Mouse (Mus musculus): ENCODE results near the gene Cul5. TPM values are rescaled to one million over a fixed set of nuclear protein-coding genes. Genes with fewer than 3 reads are reported as not detected.

The Cul5 gene
- 10 to 100 TPM; 60.7 to 62.9 TPM for total RNA-seq (2021)
- long read RNA-seq, transcript Cul5-201 (19 exons, 3,585 nt) = major isoform, 52 of 66 reads
- long read RNA-seq, partial matches to known transcripts = 10 of 66 reads
- long read RNA-seq, other reads (novel, unspliced or antisense) = 4 of 66 reads

DNA sequence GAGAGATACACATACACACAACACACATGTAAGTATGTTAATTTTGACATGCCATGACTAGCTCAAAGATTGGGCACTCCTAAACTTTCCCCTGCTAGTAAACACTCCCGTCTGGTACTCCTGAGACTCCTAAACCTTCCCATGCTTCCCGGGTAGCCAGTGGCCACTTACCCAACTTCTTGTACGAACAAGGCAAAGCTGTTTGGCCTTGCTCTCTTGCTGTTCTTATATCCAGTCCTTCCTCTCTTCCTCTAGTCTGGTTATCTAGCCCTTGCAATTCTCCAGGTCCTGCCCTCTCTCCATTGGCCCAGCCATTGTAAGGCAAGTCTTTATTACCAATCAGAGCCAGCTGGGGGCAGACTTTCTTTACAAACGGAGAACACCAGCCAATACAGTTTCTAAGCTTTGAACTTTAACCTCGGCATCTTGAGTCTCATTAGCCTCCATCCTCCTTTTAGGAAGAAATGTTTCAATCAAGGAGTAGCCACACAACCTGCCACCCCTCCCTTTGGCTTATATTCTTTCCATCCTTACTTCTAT, at the start of gene Cul5:
Gene Cul5 (minus strand): TSS at position 335 of the 540 bp plus-strand sequence.
- peak in 1 of 2 experiments; percentile 42 for DNase-seq (ENCODE audit: low spot score in 2 of 2)

DNA sequence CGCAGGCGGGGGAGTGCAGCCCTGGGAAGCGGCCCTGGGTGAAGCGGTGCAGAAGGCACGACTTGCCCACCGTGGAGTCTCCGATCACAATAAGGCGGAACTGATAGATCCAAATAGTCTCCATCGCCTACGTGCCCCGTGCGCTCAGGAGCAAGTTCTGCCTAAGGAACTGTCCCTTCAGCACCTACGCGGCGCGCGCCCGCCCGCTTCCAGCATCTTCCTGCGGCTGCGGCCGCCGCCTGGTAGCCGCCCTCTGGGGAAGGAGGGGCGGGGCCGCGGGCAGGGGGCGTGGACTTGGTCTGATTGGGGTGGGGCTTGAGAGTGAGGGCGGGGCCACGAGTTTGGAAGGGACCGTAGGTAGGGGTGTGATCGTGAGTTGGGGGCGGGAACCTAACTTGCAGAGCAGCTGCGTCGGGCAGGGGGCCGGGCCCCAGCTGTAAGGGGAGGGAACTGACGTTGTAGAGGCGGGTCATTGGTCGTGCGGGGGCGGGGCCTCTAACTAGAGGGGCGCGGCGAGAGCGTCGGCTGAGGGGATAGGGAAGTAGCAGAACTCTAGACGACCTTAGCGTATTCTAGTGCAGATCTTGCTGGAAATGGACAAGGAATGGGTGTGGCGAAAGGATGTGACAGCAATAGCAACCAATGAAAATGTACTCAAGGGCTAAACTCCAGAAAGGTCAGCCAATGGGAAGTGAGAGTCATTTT, 36.3 kb upstream of the Cul5 start, which contains the start of gene Rab39:
Gene Rab39 (minus strand): TSS at position 241 of the 705 bp plus-strand sequence.
- peak; percentile 70 to 78 for DNase-seq (ENCODE audit: low spot score in 2 of 2)

DNA sequence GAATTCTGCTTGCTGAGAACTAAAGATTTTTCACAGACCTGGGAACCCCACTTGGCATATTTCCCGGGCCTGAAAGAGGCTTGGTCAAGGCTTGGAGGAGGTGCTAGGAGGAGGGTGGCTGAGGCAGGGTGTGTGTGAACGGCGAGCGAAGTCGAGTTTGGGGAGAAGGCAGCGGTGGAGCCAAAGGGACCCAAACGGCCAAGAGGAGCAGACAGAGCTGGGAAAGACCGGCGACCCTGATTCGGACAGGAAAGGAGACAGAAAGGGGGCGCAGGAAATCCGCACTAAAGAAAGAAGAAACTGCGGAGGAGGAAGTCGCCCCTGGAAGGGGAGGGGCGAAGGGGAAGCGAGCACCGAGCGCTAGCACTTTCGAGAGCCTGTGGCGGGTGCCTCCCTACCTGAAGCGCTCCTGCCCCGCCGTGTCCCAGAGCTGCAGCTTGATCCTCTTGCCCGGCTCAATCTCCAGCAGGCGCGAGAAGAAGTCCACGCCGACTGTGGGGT, 35.7 kb upstream of the Cul5 start:
- peak; percentile 4 to 11 for DNase-seq (ENCODE audit: low spot score in 2 of 2)

DNA sequence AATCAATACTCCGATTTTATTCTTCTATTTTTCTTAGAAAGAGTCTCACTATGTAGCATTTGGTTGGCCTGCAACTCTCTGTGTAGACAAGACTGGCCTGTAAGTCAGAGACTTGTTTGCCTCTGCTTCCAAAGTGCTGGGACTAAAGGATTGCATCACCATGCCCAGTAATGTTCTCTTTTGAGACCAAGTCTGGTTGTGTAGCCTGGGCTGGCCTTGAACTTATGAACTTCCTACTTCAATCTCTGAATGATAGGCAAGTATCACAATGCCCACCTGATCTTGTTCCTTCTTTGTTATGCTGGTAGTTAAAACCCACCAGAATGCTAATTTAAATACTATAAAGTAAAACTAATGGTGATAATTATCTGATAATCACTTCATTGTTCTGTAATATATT, 33.2 kb upstream of the Cul5 start:
- DNase-seq (ENCODE audit: low spot score in 2 of 2) = no peak

DNA sequence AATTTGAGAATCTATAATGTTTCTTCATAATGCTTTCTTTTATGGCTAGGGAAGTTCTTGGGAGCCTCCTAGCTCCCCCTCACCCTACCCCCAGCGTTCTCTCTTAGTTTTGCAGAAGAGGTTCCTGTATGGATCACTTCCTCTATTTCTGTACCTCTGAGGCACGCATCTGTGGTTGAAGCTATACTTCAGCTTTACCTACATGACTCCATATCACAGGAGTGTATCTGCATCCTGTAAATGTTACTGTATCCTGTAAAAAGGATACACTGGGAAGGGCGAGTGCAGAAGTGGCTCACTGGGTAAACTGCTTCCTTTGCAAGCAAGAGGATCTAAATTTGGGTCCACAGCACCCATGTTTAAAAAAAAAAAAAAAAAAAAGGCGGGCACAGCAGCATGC, 30.7 kb upstream of the Cul5 start:
- DNase-seq (ENCODE audit: low spot score in 2 of 2) = no peak

DNA sequence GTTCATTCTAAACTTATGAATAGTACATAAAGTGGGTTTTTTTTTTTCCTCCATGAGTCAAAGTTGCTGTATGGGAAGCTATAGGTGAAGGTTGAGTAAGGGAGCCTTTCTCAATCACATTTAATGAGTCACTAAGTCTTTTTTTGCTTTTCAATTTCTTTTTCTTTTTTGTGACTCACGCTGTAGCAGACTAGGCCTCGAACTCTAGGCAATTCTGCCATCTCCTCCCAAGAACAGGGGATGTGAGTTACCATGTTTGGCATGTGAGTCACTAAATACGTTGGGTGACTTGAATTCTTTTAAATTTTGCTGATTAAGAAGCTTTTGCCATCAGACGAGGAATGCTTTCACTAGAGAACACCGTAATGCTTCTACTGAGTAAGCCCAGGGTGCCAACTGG, 26.0 kb upstream of the Cul5 start:
- no peak for DNase-seq (ENCODE audit: low spot score in 2 of 2)

DNA sequence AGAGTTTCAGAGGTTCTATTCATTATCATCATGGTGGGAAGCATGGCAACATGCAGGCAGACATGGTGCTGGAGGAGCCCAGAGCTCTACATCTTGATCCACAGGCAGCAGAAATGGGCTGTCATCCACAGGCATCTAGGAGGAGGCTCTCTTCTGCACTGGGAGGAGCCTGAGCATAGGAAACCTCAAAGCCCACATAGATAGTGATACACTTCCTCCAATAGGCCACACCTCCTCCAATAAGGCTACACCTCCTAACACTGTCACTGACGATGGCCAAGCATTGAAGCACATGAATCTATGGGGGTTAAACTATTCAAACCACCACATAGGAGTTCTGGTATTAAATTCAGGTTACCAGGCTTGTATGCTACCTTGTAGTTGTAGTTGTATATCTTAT, 23.9 kb upstream of the Cul5 start:
- no peak for DNase-seq (ENCODE audit: low spot score in 2 of 2)

DNA sequence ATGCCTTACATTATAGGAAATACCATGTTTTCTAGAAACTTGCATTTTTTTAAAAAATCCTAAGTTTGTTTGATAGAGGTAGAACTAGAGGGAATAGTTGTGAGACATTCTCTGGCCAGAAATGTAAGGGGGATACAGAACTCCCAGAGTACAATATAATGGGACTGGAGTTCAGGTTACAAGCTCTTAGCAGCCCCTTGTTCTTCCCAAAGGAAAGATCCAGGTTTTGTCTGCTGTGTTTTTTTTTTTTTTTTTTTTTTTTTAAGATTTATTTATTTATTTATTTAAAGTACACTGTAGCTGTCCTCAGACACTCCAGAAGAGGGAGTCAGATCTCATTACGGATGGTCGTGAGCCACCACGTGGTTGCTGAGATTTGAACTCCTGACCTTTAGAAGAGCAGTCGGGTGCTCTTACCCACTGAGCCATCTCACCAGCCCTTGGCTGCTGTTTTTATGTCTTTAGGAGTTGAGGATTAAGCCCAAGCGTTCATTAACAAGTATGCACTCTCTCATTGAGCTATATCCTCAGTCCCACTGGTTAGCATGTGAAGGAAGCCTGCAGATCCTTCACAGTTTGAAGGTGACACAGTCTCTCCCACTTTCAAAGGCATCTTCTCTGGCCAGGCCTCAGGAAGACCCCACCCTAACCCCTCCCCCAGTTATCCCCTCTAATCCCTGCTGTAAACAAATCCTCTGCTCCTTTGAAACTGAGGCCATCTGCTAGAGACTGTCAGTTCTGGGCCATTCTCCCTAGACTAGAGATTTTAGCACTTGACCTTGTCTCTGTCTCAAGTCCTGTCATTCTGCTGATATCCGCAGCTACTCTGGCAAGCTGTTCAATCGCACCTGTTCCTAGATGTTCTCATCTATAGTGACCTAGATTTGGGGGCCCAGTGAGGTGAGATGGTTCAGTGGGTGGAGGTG, 22.2 kb upstream of the Cul5 start:
- DNase-seq (ENCODE audit: low spot score in 2 of 2) = no peak

DNA sequence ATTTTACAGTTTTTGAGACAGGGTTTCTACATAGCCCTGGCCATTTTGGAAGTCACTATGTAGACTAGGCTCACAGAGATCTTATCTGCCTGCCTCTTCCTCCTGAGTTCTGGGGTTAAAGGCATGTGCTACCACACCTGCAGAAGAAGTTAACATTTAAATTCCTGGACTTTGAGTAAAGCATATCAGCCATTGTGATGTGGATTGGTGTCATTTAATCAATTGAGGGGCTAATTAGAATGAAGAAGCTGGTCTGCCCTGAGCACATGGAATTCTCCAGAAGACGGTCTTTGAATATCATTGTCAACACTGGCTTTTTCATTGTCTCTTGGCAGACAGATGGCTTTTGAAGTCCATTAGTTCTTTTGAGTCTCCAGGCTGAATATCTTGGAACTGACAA, 11.0 kb upstream of the Cul5 start:
- no peak for DNase-seq (ENCODE audit: low spot score in 2 of 2)

DNA sequence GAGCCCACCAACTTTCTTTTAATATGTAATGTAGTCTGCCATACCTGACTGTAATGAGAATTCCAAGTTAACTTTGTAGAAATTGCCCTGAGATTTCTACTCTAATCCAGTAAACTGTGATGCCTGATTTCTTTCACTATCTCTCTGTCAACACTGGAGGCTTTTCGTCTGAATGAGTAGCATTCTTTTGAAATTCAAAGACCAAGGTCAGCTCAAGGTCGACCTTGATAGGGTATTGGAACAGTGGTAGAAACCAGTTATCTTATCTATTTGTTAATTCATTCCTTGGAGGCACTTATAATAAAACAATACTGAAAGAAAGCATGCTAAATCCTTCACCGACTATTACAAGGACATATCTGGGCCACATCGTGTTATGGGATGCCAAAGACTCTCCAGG, 7.1 kb upstream of the Cul5 start:
- DNase-seq (ENCODE audit: low spot score in 2 of 2) = no peak

DNA sequence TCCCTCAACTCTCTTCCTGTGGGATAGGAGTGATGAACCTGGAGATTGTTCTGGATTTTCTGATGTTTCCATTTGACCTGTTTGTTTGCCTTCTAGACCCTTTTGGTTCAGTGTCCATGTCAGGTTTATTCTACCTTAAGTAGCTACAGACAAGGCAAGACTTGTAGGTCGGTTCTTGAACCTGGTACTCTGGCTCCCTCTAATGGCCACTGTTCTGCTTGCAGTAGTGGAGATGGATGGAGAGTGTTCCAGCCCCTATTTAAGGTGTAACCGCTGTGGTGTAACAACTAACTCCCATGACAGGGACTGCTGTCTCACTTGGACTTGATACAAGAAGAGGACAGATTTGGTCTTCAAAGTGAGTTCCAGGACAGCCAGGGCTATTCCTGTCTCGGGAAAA, 3.8 kb upstream of the Cul5 start:
- peak; percentile 56 to 85 for DNase-seq (ENCODE audit: low spot score in 2 of 2)

DNA sequence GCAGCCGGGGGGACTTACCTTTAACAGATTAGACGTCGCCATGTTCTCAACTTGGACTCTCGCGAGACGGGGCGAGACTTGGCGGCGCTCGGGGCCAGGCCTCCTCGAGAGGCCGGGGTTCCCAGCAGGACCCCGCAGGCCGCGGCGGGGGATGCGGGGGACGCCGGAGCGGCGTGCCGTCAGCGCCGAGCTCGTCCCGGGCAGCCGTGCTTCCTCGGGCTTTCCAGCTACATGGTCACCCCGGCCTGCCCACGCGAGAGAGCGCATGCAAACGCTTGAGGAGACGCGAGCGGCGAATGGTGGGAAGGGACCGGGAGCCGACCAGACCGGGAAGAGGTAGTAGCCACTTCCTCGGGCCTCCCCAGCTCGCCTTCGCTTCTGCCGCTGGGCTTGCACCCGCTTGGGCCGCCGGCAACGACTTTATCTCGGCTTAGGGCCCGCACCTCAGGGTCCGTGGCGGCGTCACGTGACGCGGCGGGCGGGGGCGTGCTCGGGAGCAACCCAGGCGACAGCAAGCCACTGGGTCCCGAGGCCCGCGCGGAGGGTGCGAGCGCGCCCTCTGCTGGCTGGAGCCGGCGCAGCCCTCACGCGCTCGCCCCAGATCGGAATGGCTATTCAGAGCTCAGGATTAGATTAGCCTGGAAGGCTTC, 2.7 kb downstream of the Cul5 start:
- DNase-seq (ENCODE audit: low spot score in 2 of 2) = peak; percentile 85 to 95

DNA sequence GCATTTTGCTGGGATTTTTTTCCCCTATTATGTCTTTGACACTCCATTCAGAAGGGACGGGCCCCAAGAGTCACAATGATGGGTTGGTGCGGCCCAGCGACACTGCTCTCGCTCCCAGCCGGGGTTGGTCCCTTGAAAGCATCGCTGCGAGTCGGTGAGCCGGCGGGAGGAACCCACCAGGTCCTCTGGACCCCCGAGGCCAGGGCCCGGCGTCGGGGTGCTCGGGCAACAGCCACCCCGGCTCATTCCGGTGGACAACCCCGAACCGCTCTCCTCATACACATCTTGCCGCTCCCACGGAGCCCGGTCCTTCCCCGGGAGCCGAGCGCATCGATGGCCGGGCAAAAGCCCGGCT, 3.2 kb downstream of the Cul5 start:
- peak in 1 of 2 experiments; percentile 41 for DNase-seq (ENCODE audit: low spot score in 2 of 2)

DNA sequence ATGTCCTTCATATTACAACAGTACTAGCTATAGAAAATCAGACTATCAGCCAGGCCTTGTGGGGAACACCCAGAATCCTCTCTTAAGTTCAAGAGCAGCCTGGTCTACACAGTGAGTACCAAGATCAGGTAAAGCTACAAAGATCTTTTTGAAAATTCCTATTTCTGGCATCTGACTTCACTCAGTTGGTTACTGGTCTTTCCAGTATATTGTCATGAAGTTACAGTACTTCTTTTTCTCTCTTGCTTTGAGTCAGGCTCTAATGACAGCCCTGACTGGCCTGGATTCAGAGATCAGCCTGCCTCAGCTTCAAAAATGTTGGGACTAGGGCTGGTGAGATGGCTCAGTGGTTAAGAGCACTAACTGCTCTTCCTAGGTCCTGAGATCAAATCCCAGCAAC, 4.4 kb downstream of the Cul5 start:
- DNase-seq (ENCODE audit: low spot score in 2 of 2) = no peak

DNA sequence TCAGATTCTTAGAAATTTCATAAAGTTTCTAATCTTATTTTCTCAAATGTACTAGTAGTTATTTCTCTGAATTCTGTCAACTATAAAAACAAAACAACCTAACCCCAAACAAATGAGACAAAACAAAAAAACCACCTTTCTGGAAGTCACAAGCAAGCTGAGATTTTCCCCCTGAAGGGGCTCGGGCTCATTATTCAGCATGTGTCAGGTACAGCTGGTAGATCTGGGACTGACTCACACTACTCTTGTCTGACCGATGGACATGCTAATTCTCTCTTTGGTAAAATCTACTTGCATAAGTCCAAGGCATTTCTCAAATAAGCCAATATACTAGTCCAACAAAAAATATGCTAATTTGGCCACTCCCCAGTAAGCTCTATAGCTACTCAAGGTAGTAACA, 5.0 kb downstream of the Cul5 start:
- no peak for DNase-seq (ENCODE audit: low spot score in 2 of 2)

DNA sequence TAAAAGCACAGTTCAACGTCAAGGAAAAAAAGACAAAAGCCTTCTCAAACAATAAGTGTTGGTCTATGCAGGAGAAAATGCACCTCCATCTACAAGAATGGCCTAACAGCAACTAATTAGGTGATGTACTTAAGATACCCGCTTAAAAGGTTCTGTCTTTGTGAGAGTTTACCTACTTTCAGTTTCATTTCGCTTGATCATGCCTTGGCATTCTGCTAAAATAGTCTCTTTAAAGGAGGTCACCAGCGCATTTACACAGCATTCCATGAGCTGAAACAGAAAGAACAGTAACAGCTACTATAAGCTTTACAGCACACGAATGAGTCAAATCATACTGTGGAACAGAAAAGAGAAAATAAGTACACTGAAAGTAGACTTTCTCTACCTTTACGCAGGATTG, 35.0 kb downstream of the Cul5 start:
- no peak for DNase-seq (ENCODE audit: low spot score in 2 of 2)

DNA sequence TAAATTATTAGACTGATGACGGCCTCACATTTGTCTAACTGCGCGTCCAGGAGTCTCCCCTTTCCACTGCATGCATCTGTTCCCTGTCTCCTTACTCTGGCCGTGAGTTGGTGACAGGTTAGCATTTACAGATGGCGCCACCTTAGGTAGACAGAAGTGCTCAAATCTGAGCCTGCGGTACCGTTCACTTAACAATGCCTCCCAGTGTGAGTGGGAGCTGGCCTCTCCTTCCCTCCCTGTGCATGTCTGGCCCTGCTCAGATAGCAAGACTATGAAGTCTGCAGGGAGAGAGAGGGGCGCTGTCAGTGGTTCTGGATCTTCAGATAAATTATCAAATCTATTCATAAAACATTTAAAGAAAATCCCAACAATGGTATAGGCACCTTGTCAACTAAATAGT, 54.6 kb downstream of the Cul5 start:
- DNase-seq (ENCODE audit: low spot score in 2 of 2) = no peak

DNA sequence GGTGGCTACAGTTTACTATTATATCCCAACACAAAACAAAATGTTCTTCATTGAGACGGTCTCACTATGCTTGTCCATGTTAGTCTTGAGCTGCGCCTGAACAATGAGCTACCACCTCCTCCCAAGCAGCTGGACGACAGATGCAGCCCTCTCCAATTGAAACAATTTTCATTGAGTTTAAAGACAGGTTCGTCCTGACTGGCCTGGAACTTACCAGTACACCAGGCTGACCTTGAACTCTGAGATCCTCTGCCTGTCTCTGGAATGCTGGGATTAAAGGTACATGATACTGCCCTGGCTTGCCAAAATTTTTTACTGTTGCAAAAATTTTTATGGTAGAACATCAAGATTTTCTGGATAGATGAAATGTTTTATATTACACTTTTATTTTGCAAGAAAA, 55.5 kb downstream of the Cul5 start:
- no peak for DNase-seq (ENCODE audit: low spot score in 2 of 2)

DNA sequence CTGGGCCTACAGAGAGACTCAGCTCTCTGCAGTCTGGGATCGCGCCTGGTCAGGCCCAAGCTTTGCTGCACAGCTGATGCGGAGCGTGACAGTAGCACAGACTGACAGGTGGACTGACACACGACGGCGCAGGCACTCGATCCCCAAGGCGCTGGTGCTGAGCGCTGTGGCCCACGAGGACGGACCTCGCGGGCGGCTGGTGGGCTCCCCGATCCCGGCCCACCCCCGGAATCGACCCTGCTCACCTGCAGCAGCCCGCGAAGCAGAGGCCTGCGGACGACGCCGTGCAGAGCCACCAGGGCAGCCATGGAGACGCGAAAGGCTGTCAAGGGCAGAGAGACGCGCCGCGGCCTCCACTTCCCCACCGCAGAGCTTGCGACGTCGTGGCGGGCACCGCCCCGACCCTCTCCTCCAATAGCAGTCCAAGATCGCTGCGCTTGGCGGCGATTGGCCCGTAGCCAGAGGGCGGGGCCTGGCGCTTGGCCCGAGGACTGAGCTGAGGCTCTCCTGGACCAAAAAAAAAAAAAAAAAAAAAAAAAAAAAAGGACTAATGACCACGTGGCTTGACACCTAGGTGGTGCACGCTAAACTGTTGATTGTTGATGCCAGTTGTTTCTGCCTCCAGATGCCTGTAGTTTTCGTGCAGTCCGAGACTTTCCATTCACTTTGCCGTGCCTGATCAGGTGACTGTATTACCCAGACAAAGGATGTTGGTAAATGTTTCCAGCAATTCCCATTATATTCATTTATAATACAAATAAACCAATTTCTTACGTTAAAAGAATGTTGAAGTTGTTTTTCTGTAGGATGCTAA, 59.6 kb downstream of the Cul5 start, which contains the start of gene Acat1:
Gene Acat1 (minus strand): TSS at position 415 of the 814 bp plus-strand sequence.
- DNase-seq (ENCODE audit: low spot score in 2 of 2) = peak; percentile 87 to 95

DNA sequence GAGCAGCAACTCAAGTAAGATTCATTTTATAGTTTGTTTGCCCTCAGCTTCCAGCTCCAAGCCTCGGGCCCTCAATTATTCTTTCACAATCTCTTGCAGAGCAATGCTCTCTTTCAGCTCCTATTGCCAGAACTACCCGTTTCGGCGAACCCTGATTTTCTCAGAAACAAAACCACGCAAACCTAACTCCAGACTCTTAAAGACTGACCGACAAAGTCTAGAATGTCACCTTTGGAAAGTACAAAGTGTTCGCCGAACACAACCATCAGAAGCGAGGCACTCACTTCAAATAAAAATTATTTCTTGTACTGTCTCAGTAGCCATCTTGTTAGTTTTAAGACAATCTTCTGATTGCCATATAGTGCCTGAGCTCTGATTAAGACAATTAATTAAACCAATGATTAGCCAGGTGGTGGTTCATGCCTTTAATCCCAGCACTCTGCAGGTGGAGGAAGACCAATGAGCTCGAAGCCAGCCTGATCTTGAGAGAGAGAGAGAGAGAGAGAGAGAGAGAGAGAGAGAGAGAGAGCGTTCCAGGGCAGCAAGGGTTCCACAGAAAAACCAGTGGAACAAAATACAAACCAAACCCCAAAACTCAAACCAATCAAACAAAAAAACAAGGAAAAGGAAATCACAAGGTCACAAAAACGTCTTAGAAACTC, 60.4 kb downstream of the Cul5 start:
- DNase-seq (ENCODE audit: low spot score in 2 of 2) = peak in 1 of 2 experiments; percentile 17
